Mouse (Mus musculus) small intestine, adult 2 months (tissue): Measurements from ENCODE around the gene Tmem260. TPM values are rescaled to one million over a fixed set of nuclear protein-coding genes. Genes with fewer than 3 reads are reported as not detected.
A peak's percentile ranks its signal among the peaks of the same experiment; 100 is the strongest.

Experiments
- H3K27ac ChIP-seq: fragments of 200-500 bp; 2 replicates; pipeline ENCODE4 v1.5.1; 2012; ENCODE audit warnings: low read depth, low read length, control low read depth, inconsistent platforms; ENCODE audit not compliant: insufficient read depth
- H3K27me3 ChIP-seq: fragments of 200-500 bp; 2 replicates; pipeline ENCODE4 v1.6.1; 2012; ENCODE audit warnings: mild to moderate bottlenecking, moderate library complexity, low read length, inconsistent platforms; ENCODE audit not compliant: control insufficient read depth, insufficient read depth
- H3K36me3 ChIP-seq: fragments of 200-500 bp; 2 replicates; pipeline ENCODE4 v1.6.1; 2012; ENCODE audit warnings: mild to moderate bottlenecking, low read length, control low read depth, inconsistent platforms; ENCODE audit not compliant: control insufficient read depth, insufficient read depth
- H3K4me1 ChIP-seq: fragments of 200-500 bp; 2 replicates; pipeline ENCODE4 v1.6.1; 2012; ENCODE audit warnings: low read length, inconsistent platforms, mixed read lengths; ENCODE audit not compliant: control insufficient read depth, insufficient read depth, insufficient read length
- H3K4me3 ChIP-seq: fragments of 200-500 bp; 2 replicates; pipeline ENCODE4 v1.5.1; 2012; ENCODE audit warnings: low read depth, mild to moderate bottlenecking, control low read depth, inconsistent platforms, low read length, moderate library complexity
- CTCF ChIP-seq: fragments of 200-500 bp; IDR thresholded peaks from 2 replicates; pipeline ENCODE4 v1.5.1; 2012; ENCODE audit warnings: low read depth, mild to moderate bottlenecking, control low read depth, inconsistent platforms, low read length, moderate library complexity, mixed read lengths; ENCODE audit not compliant: insufficient replicate concordance, insufficient read length; ENCODE audit errors: extremely low read depth
- POLR2A ChIP-seq: fragments of 200-500 bp; IDR thresholded peaks from 2 replicates; pipeline ENCODE4 v1.6.1; 2012; ENCODE audit warnings: low read depth, mild to moderate bottlenecking, control low read depth, inconsistent platforms, low read length, moderate library complexity
- WGBS: fragments of 180-500 bp; shearing (Covaris S2); methylation state at CpG from one replicate; pipeline ENCODE4 v1.1.7; 2018; 5-methylcytosine and 5-hydroxymethylcytosine counted together
- polyA plus RNA-seq: library from polyadenylated mRNA; depleted of rRNA; stranded (reverse); fragments of >200 nt; gene quantifications from 2 replicates; pipeline ENCODE4 v1.2.3, GENCODE M21; 2012

The Tmem260 gene
- polyA plus RNA-seq, 1 experiment: 11.3 TPM

DNA sequence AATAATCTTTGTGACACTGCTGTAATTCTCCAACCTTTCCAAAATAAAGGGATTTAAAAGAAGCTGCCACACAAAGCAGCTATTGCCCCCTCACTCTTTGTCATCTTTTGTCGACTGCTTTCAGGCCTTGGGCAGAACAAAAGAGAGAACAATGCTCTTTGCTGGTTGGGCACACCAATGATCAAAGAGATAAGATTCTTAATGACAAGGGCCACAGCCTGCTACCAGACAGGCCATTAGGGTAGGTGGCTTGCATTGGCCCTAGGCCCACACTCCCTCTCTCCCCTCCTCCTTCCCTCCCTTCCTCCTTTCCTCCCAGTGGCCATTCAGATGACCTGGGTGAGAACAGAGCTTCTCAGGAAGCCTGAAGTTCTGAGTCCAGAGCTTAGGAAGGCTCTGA lies 77.4 kb downstream of the Tmem260 start:
- no peaks in the 10 kb centered on the region for H3K27me3 ChIP-seq
- H3K27ac ChIP-seq: no peak overlapping the region
- H3K4me1 ChIP-seq: 0 out of 2 replicates have a peak, but pooled peaks cover 2% of the 10 kb centered on the region
- no peak overlapping the region for H3K4me3 ChIP-seq
- WGBS: 13% methylated on average over 1 of the region's 1 CpGs
- H3K36me3 ChIP-seq: no peaks in the 10 kb centered on the region
- TF ChIP-seq CTCF (no peak), POLR2A (no peak)

DNA sequence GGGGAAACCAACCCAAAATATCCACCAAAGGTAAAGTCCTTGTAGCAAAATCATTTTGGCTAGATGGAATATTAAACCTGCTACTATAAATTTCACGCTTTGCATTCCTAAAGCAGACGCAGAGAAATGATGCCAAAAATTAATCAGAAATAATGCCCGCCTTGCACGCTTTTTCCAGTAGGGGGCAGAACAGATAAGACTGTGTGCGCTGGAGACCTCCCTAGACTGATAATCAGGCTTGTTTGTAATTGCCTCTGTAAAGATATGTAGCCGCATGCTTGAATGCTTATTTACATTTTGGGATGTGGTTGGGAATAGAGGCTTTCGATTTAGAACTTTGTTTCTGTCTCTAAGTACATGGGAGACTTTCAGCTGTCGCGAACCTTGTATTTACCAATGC lies 78.2 kb downstream of the Tmem260 start:
- Histone ChIP-seq H3K27ac (no peak overlapping the region), H3K36me3 (no peaks in the 10 kb centered on the region), H3K4me1 (peaks cover 7% of the 10 kb centered on the region; the same call in 1 of the 2 replicates), H3K4me3 (no peak overlapping the region), H3K27me3 (no peaks in the 10 kb centered on the region)
- TF ChIP-seq POLR2A (no peak), CTCF (peak; percentile 45; the same call in 1 of the 2 replicates)
- 30% methylated on average over 9 of the region's 9 CpGs for WGBS

DNA sequence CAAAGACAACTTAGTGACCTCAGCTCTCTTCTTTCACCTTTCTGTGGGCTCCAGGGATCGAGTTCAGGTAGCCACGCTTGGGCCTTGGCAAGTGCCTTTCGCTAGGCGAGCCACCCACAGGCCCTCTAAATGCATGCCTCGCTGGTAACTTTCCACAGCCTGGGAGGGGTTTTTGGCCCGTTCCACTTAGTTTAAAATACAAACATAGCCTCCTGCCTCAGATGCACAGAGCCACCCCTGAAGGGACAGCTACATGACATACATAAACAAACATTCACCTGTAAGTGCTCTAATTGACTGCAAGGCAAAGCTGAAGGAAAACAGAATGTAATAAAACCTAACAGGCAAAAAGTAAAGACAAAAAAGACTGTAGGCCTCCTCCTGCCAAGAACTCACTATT lies 79.1 kb downstream of the Tmem260 start:
- H3K27ac ChIP-seq: no peak overlapping the region
- TF ChIP-seq POLR2A (no peak), CTCF (no peak)
- no peaks in the 10 kb centered on the region for H3K27me3 ChIP-seq
- no peak overlapping the region for H3K4me3 ChIP-seq
- peaks cover 8% of the 10 kb centered on the region; the same call in 1 of the 2 replicates for H3K4me1 ChIP-seq
- WGBS: 74% methylated on average over 6 of the region's 6 CpGs
- H3K36me3 ChIP-seq: no peaks in the 10 kb centered on the region

DNA sequence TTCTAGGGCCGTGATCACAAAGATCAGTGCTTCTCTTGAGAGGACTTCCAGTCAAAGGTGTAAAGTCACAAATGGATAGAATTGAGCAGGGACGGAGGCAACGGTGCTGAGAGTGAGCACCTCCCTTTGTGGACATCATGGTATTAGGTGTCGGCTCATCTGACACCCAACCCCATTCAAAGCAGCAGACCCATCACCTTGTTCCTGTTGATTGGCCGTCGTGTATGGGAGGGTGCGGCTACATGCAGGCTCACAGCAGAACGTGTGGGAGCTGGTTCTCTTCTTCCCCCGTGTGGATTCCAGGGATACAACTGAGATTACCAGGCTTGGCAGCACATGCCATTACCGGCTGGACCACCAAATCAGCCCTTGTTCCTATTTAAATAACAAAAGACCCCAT lies 84.7 kb downstream of the Tmem260 start:
- no peak for TF ChIP-seq POLR2A
- no peak for TF ChIP-seq CTCF
- H3K4me1 ChIP-seq: peaks cover 8% of the 10 kb centered on the region; the same call in 1 of the 2 replicates
- no peaks in the 10 kb centered on the region for H3K36me3 ChIP-seq
- H3K4me3 ChIP-seq: no peak overlapping the region
- H3K27me3 ChIP-seq: no peaks in the 10 kb centered on the region
- WGBS: 65% methylated on average over 10 of the region's 10 CpGs
- no peak overlapping the region for H3K27ac ChIP-seq

DNA sequence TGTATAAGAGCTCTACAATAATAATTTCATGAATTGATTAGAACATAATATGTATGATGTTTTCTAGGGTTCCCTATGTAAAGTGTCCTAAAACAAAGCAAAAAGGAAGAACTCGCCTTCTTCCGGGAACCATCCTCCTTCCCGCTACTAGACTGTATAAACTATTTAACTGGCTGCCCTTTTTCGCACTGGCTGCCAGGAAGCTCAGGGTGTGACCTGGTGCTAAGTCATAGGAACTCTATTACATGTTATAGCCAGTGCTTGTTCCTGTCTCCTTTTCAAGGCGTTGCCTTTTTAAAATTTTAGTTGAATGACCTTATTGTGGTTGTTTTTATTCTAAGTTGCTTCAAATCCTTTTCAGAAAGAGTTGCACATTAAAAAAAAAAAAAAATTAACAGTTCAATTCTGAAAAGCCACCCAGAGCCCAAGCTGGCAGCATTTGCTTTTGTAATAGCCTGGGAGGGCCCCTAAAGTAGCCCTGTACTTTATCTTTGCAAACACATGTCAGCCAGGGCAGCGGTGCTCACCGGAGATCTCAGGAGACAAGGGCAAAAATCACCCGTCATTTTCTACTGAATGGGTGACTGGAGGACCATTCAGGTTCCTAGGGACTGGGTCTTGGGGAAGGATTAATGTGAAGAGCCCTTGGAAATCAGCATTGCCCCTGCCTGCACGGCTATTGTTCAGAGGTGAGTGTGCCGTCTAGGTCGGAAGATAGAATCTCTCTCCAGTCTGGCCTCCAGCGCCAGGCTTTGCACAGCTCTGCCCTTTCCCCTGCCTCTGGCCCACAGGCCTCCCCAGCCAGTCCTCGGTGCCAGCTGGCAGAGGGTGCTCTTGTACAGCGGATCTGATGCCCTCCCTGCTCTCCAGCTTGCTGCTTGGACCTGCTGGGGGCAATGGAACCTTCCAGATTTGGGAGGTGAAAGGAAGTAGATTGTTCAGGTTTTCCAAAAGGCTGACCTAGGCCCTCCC lies 92.2 kb downstream of the Tmem260 start:
- H3K27ac ChIP-seq: no peak overlapping the region
- no peaks in the 10 kb centered on the region for H3K4me1 ChIP-seq
- no peak for TF ChIP-seq CTCF
- TF ChIP-seq POLR2A: no peak
- no peaks in the 10 kb centered on the region for H3K36me3 ChIP-seq
- H3K27me3 ChIP-seq: no peaks in the 10 kb centered on the region
- H3K4me3 ChIP-seq: no peak overlapping the region
- 68% methylated on average over 14 of the region's 14 CpGs for WGBS

DNA sequence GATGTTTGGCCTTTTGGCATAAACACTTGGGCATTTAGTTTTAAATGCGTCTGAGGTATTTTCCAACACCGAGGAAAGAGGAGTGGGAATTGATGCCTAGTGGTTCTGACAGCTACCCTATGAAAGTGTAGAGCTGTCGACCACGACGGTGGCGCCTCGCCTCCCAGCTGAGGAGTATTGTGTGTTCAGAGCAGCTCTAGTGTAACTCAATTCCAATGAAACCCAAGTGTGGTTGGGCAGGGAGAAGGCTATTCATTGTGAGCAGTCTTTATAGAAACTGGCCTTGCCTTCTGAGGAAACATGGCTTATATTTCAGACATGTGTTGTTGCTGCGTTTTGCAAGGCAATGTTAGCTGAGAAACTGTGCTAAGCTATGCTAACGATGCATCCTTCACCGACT lies 99.2 kb downstream of the Tmem260 start:
- no peak for TF ChIP-seq POLR2A
- TF ChIP-seq CTCF: no peak
- H3K4me1 ChIP-seq: no peaks in the 10 kb centered on the region
- H3K27me3 ChIP-seq: no peaks in the 10 kb centered on the region
- H3K4me3 ChIP-seq: no peak overlapping the region
- H3K27ac ChIP-seq: no peak overlapping the region
- H3K36me3 ChIP-seq: no peaks in the 10 kb centered on the region
- WGBS: 85% methylated on average over 10 of the region's 10 CpGs

DNA sequence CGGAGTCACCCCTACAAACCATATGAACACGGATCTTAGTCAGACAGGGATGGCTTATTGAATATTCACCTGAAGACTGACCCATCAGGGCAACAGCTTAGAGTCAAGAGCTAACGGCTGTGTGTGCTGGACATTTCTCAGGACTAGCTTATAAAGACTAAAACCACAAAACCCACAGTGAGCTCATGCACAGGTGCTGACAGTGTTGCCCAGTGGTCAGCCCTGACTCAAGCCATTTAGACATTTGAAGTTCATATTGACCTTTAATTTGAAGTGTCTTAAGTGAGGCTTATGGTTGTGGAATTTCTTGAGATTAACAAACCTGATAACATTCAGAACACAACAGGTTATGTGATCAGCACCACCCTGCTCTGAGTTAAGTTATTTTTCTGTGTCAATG lies 100.1 kb downstream of the Tmem260 start:
- H3K4me3 ChIP-seq: no peak overlapping the region
- H3K4me1 ChIP-seq: no peaks in the 10 kb centered on the region
- 84% methylated on average over 3 of the region's 3 CpGs for WGBS
- TF ChIP-seq CTCF (no peak), POLR2A (no peak)
- no peaks in the 10 kb centered on the region for H3K27me3 ChIP-seq
- H3K27ac ChIP-seq: no peak overlapping the region
- H3K36me3 ChIP-seq: no peaks in the 10 kb centered on the region
